Mouse (Mus musculus): ENCODE data around the gene Cntnap1. TPM values are rescaled to one million over a fixed set of nuclear protein-coding genes. Genes with fewer than 3 reads are reported as not detected.
A peak's percentile ranks its signal among the peaks of the same experiment; 100 is the strongest.
"Not testable (repeated sequence)": the region's sequence is repeated elsewhere in the genome, so short reads cannot be mapped to it uniquely, and the experiment has no call there.

Cntnap1 gene
- polyA plus RNA-seq, 1 experiment from 2014 or later = 1.1 TPM

DNA sequence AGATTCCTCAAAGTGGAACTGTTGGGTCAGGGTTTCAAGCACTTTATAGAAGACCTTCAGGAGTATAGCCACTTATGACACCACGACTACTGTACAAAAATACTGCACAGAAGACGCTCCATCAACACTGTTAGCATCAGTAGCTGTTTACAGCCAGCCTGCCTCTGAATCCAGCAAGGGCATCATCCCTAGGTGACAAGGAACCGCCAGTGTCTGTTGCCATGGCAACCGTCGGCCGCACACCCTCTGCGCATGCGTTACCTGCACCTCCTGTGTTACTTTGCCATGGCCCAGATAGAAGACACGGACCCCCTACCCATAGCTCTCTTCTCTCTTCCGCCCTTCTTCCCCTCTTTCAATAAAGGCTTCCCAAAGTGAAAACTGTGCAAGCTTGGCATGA lies 23.9 kb upstream of the Cntnap1 start:
- H3K9ac ChIP-seq (ENCODE audit: low read length) = no peak overlapping the region
- no peaks in the 10 kb centered on the region for H3K36me3 ChIP-seq (ENCODE audit: control insufficient read depth, insufficient read depth, low read length)
- H3K9me3 ChIP-seq (ENCODE audit: control insufficient read depth, low read length) = no peaks in the 10 kb centered on the region
- H3K4me3 ChIP-seq (ENCODE audit: low read length) = no peak overlapping the region
- ATAC-seq (ENCODE audit: low read depth) = no peak
- WGBS = 33% methylated on average over 10 of the region's 10 CpGs
- no peak overlapping the region for H3K4me2 ChIP-seq (ENCODE audit: low read depth, low read length)
- H3K4me1 ChIP-seq (replicated peaks; ENCODE audit: control insufficient read depth, insufficient read depth, low read length) = peaks cover 17% of the 10 kb centered on the region
- no peaks in the 10 kb centered on the region for H3K27me3 ChIP-seq (ENCODE audit: control insufficient read depth, insufficient read depth, low read depth, low read length)
- no peak overlapping the region for H3K27ac ChIP-seq (ENCODE audit: low read length)

DNA sequence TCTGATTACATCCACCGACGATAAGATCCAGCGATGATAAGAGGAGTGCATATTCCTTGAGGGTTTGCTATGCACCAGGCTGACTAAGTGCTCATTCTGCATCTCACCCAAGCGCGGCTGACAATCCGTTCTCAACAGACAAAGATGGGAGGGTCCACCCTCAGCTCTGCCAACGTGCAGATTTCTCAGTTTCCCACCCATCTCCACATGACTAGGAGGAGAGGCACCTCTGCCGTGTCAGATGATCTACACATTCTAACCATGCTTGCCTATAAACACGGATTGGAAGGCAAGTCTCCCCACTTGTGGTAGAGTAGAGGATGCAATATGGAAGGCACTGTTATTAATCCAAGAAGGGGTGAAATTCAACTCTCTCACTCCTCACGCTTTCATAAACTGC lies 21.6 kb upstream of the Cntnap1 start:
- no peak for ATAC-seq (ENCODE audit: low read depth)
- H3K27ac ChIP-seq (ENCODE audit: low read length) = peak overlapping the region; percentile 63
- no peaks in the 10 kb centered on the region for H3K27me3 ChIP-seq (ENCODE audit: control insufficient read depth, insufficient read depth, low read depth, low read length)
- no peaks in the 10 kb centered on the region for H3K36me3 ChIP-seq (ENCODE audit: control insufficient read depth, insufficient read depth, low read length)
- H3K9me3 ChIP-seq (ENCODE audit: control insufficient read depth, low read length) = no peaks in the 10 kb centered on the region
- no peak overlapping the region for H3K4me3 ChIP-seq (ENCODE audit: low read length)
- peak overlapping the region; percentile 44; the same call in 1 of the 2 replicates for H3K9ac ChIP-seq (ENCODE audit: low read length)
- H3K4me2 ChIP-seq (ENCODE audit: low read depth, low read length) = no peak overlapping the region
- peaks cover 16% of the 10 kb centered on the region for H3K4me1 ChIP-seq (replicated peaks; ENCODE audit: control insufficient read depth, insufficient read depth, low read length)
- 66% methylated on average over 10 of the region's 10 CpGs for WGBS

DNA sequence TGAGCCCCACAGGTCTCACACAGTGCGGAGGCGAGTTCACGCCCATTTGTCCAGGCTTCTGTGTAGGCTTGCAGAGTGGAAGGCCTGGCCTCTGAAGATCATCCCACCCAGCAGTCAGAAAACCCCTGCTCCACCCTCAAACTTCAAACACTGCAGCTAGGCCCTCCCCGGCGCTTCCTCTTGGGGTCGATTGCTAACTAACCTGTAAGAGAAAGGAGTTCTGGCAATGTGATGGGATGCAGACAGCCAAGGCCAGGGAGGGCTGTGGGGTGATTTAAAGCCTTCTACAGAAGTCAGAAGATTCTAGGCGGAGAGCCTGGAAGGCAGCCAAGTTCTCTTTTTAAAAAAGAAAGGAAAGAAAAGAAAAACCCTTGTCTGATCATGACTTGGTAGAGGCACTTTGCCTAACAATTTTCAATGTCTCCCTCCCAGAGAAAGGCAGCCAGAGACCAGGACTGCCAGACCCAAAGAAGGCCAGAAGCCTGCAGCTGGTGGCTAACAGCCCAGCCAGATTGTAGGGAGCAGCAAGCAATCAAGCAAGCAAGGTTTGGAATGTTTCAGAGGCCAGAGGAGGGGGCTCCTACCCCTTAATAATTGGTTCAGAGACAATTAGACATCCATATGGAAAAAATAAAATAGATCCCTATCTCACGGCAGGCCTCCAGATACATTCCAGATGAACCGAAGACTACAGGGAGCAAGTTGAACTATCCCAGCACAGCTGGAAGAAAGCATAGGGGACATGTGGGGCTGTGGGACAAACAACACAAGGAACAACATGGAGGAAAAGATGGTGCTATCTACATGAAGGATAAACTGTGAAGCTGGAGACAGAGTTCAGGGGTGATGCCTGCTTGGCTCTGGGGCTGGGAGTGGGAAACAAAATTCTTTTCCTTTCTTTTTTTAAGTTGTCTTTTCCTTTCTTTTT lies 20.9 kb upstream of the Cntnap1 start:
- 0 out of 2 replicates have a peak overlapping the region, but pooled peaks have one; percentile 17 for H3K4me2 ChIP-seq (ENCODE audit: low read depth, low read length)

DNA sequence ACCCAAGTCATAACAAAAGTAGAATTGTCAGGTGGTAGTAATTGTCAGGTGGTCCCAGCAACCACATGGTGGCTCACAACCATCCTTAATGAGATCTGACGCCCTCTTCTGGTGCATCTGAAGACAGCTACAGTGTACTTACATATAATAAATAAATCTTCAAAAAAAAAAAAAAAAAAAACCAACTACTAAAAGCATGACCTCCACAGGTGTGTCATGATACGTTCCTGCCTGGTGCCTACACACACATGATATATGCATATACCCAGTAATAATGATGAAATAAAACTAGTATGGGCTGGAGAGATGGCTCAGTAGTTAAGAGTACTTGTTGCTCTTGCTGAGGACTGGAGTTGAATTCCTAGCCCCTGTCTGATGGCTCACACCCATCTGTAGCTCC lies 19.3 kb upstream of the Cntnap1 start:
- H3K4me1 ChIP-seq (replicated peaks; ENCODE audit: control insufficient read depth, insufficient read depth, low read length) = peaks cover 17% of the 10 kb centered on the region
- WGBS = 54% methylated on average over 2 of the region's 2 CpGs

More for the DNA sequence above, 20.9 kb upstream of the Cntnap1 start:
- no peaks in the 10 kb centered on the region for H3K27me3 ChIP-seq (ENCODE audit: control insufficient read depth, insufficient read depth, low read depth, low read length)
- H3K9me3 ChIP-seq (ENCODE audit: control insufficient read depth, low read length) = no peaks in the 10 kb centered on the region
- H3K4me1 ChIP-seq (replicated peaks; ENCODE audit: control insufficient read depth, insufficient read depth, low read length) = peaks cover 12% of the 10 kb centered on the region
- H3K27ac ChIP-seq (ENCODE audit: low read length) = peak overlapping the region; percentile 63
- 31% methylated on average over 9 of the region's 9 CpGs for WGBS
- peak overlapping the region; percentile 44 for H3K9ac ChIP-seq (ENCODE audit: low read length)
- no peak overlapping the region for H3K4me3 ChIP-seq (ENCODE audit: low read length)
- H3K36me3 ChIP-seq (ENCODE audit: control insufficient read depth, insufficient read depth, low read length) = no peaks in the 10 kb centered on the region
- ATAC-seq (ENCODE audit: low read depth) = peak; percentile 74

DNA sequence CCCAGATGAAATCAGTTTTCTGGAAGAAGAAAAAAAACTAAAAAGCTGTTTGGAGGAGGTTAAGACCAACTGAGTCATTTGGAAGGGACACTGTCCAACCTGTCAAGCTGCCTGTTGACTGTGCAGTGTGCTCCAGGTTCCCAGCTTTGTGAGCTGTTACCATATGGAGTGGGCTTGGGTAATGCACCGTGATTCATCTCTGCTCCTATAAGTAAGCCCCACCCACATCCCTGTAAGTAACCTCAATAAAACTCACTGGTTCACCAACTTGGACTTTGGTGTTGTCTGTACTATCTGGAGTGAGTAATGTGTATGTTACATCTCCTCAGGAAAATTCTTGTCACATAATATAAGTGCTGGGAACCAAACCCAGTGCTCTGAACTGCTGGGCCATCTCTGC lies 17.5 kb upstream of the Cntnap1 start:
- Histone ChIP-seq H3K9me3 (ENCODE audit: control insufficient read depth, low read length) (no peaks in the 10 kb centered on the region), H3K9ac (ENCODE audit: low read length) (no peak overlapping the region), H3K4me2 (ENCODE audit: low read depth, low read length) (no peak overlapping the region), H3K27ac (ENCODE audit: low read length) (no peak overlapping the region), H3K4me1 (replicated peaks; ENCODE audit: control insufficient read depth, insufficient read depth, low read length) (peaks cover 18% of the 10 kb centered on the region), H3K36me3 (ENCODE audit: control insufficient read depth, insufficient read depth, low read length) (no peaks in the 10 kb centered on the region), H3K4me3 (ENCODE audit: low read length) (no peak overlapping the region), H3K27me3 (ENCODE audit: control insufficient read depth, insufficient read depth, low read depth, low read length) (no peaks in the 10 kb centered on the region)
- WGBS = 74% methylated on average over 1 of the region's 1 CpGs
- ATAC-seq (ENCODE audit: low read depth) = no peak

More for the DNA sequence above, 19.3 kb upstream of the Cntnap1 start:
- H3K27me3 ChIP-seq (ENCODE audit: control insufficient read depth, insufficient read depth, low read depth, low read length) = no peaks in the 10 kb centered on the region
- ATAC-seq (ENCODE audit: low read depth) = no peak
- no peak overlapping the region for H3K4me2 ChIP-seq (ENCODE audit: low read depth, low read length)
- no peaks in the 10 kb centered on the region for H3K9me3 ChIP-seq (ENCODE audit: control insufficient read depth, low read length)
- H3K27ac ChIP-seq (ENCODE audit: low read length) = no peak overlapping the region
- H3K36me3 ChIP-seq (ENCODE audit: control insufficient read depth, insufficient read depth, low read length) = no peaks in the 10 kb centered on the region
- H3K9ac ChIP-seq (ENCODE audit: low read length) = no peak overlapping the region
- no peak overlapping the region for H3K4me3 ChIP-seq (ENCODE audit: low read length)

DNA sequence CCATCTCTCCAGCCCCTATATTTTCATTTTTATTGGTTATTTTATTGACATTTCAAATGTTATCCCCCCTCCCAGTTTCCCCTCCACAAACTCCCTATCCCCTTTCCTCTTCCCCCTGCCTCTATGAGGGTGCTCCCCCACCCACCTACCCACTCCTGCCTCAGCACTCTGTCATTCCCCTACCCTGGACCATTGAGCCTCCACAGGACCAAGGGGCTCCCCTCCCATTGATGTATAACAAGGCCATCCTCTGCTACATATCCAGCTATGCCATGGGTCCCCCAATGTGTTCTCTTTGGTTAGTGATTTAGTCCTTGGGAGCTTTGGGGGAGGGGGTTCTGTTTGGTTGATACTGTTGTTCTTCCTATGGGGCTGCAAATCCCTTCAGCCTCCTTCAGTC lies 15.7 kb upstream of the Cntnap1 start:
- Histone ChIP-seq H3K36me3 (ENCODE audit: control insufficient read depth, insufficient read depth, low read length) (no peaks in the 10 kb centered on the region), H3K9ac (ENCODE audit: low read length) (no peak overlapping the region), H3K27ac (ENCODE audit: low read length) (no peak overlapping the region), H3K4me1 (replicated peaks; ENCODE audit: control insufficient read depth, insufficient read depth, low read length) (peaks cover 8% of the 10 kb centered on the region), H3K9me3 (ENCODE audit: control insufficient read depth, low read length) (no peaks in the 10 kb centered on the region), H3K4me2 (ENCODE audit: low read depth, low read length) (no peak overlapping the region), H3K4me3 (ENCODE audit: low read length) (no peak overlapping the region), H3K27me3 (ENCODE audit: control insufficient read depth, insufficient read depth, low read depth, low read length) (no peaks in the 10 kb centered on the region)
- no peak for ATAC-seq (ENCODE audit: low read depth)

DNA sequence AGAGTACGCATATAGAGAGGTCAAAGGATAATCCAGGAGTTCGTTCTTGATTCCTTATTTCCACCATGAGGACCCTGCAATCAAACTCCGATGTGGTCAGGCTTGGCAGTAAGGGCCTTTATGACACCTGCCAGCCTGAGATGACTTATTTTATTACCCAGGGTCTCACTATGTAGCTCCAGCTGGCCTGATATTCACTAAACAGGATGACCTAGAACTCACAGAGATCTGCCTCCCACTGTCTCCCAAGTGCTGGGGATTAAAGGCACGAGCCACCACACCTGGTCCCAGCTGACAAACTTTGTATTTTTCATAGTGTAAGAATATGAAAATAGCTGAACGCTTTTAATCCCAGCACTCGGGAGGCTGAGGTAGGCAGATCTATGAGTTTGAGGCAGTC lies 15.2 kb upstream of the Cntnap1 start:
- 59% methylated on average over 6 of the region's 6 CpGs for WGBS
- Histone ChIP-seq H3K27ac (ENCODE audit: low read length) (no peak overlapping the region), H3K4me1 (replicated peaks; ENCODE audit: control insufficient read depth, insufficient read depth, low read length) (peaks cover 6% of the 10 kb centered on the region), H3K4me2 (ENCODE audit: low read depth, low read length) (peak overlapping the region; percentile 89; the same call in 1 of the 2 replicates), H3K9ac (ENCODE audit: low read length) (no peak overlapping the region), H3K4me3 (ENCODE audit: low read length) (no peak overlapping the region), H3K9me3 (ENCODE audit: control insufficient read depth, low read length) (no peaks in the 10 kb centered on the region), H3K36me3 (ENCODE audit: control insufficient read depth, insufficient read depth, low read length) (no peaks in the 10 kb centered on the region), H3K27me3 (ENCODE audit: control insufficient read depth, insufficient read depth, low read depth, low read length) (no peaks in the 10 kb centered on the region)
- no peak for ATAC-seq (ENCODE audit: low read depth)

DNA sequence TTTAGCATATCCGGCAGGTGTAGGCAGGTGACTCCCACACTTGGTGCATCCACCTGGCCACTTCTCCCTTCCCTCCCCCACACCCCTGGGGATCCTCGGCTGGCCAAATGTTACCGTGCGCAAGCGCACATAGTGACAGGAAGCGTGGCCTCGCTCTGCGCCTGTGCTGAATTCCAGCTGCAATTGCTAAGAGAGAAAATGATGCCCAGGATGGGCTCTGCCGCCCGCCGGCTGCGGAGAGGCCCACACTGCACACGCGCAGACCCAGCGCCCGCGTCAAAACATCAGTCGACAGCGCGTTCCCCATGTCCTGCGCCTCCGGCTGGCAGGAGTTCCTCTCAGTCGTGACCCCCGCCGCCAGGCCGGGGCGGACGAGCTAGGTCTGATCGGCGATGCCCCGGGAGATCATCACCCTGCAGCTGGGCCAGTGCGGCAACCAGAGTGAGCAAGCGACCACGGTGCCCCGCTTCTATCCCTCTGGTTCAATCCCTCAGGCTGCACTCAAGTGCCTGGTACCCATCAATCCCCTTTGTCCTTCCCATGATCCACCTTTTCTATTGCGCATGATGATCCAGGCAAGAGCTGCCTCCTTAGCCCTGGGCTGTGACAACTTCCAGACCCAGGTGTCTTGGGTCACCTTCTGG lies 14.5 kb upstream of the Cntnap1 start, which contains the start of gene Tubg2:
Tubg2 (plus strand) TSS at position 180 of the 644 bp plus-strand sequence.
- Histone ChIP-seq H3K27me3 (ENCODE audit: control insufficient read depth, insufficient read depth, low read depth, low read length) (no peaks in the 10 kb centered on the region), H3K9ac (ENCODE audit: low read length) (peak within 1 kb of the TSS; percentile 73), H3K4me3 (ENCODE audit: low read length) (peak within 1 kb of the TSS; percentile 51), H3K9me3 (ENCODE audit: control insufficient read depth, low read length) (no peaks in the 10 kb centered on the region), H3K4me2 (ENCODE audit: low read depth, low read length) (peak within 1 kb of the TSS; percentile 89), H3K27ac (ENCODE audit: low read length) (no peak within 1 kb of the TSS), H3K4me1 (replicated peaks; ENCODE audit: control insufficient read depth, insufficient read depth, low read length) (peaks cover 6% of the 10 kb centered on the region), H3K36me3 (ENCODE audit: control insufficient read depth, insufficient read depth, low read length) (no peaks in the 10 kb centered on the region)
- ATAC-seq (ENCODE audit: low read depth) = peak; percentile 74
- WGBS = 2% methylated on average over 36 of the region's 36 CpGs

DNA sequence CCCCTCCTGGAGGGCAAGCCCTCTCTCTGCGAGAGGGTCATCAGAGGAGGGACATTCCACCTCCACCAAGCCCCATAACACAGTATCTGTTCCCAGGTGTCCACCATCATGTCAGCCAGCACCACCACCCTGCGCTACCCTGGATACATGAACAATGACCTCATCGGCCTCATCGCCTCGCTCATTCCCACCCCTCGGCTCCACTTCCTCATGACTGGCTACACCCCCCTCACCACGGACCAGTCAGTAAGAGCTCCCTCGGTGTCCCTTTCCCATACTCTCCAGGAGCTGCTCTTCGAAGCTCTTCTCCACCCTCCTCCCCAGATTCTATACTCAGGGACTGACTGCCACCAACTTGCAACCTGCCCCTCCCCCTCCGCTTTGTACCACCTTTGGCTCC lies 10.2 kb upstream of the Cntnap1 start:
- H3K4me2 ChIP-seq (ENCODE audit: low read depth, low read length); H3K4me3 ChIP-seq (ENCODE audit: low read length); H3K27ac ChIP-seq (ENCODE audit: low read length); ATAC-seq (ENCODE audit: low read depth); H3K27me3 ChIP-seq (ENCODE audit: control insufficient read depth, insufficient read depth, low read depth, low read length); H3K9ac ChIP-seq (ENCODE audit: low read length); H3K9me3 ChIP-seq (ENCODE audit: control insufficient read depth, low read length): not testable (repeated sequence)
- 60% methylated on average over 7 of the region's 10 CpGs for WGBS
- Histone ChIP-seq H3K4me1 (replicated peaks; ENCODE audit: control insufficient read depth, insufficient read depth, low read length) (peaks cover 32% of the 10 kb centered on the region), H3K36me3 (ENCODE audit: control insufficient read depth, insufficient read depth, low read length) (peaks cover 24% of the 10 kb centered on the region)

All from lung, embryonic 16.5 days (tissue).